Mouse (Mus musculus) testis, adult 2 months (tissue): ENCODE measurements around the gene Mad1l1. TPM values are rescaled to one million over a fixed set of nuclear protein-coding genes. Genes with fewer than 3 reads are reported as not detected.

Source experiments
- H3K27ac ChIP-seq: fragments of 200-500 bp; 2 replicates; pipeline ENCODE4 v1.5.1; 2012; ENCODE audit warnings: low read depth, low read length; ENCODE audit not compliant: control insufficient read depth, insufficient read depth
- H3K27me3 ChIP-seq: fragments of 200-500 bp; 2 replicates; pipeline ENCODE4 v1.6.1; 2012; ENCODE audit warnings: mild to moderate bottlenecking, low read length, moderate library complexity; ENCODE audit not compliant: control insufficient read depth, insufficient read depth
- H3K36me3 ChIP-seq: fragments of 200-500 bp; 2 replicates; pipeline ENCODE4 v1.6.1; 2012; ENCODE audit warnings: mild to moderate bottlenecking, low read length; ENCODE audit not compliant: control insufficient read depth, insufficient read depth
- H3K4me1 ChIP-seq: fragments of 200-500 bp; 2 replicates; pipeline ENCODE4 v1.6.1; 2012; ENCODE audit warnings: low read length; ENCODE audit not compliant: control insufficient read depth, insufficient read depth
- H3K4me3 ChIP-seq: fragments of 200-500 bp; 2 replicates; pipeline ENCODE4 v1.5.1; 2012; ENCODE audit warnings: low read depth, mild to moderate bottlenecking, low read length, moderate library complexity, mixed read lengths; ENCODE audit not compliant: control insufficient read depth
- CTCF ChIP-seq: fragments of 200-500 bp; IDR thresholded peaks from 2 replicates; pipeline ENCODE4 v1.5.1; 2012; ENCODE audit warnings: low read depth, mild to moderate bottlenecking, inconsistent platforms, low read length, moderate library complexity; ENCODE audit not compliant: control insufficient read depth, insufficient read depth, insufficient replicate concordance
- POLR2A ChIP-seq: fragments of 200-500 bp; IDR thresholded peaks from 2 replicates; pipeline ENCODE4 v1.6.1; 2012; ENCODE audit warnings: low read depth, mild to moderate bottlenecking, inconsistent platforms, low read length, moderate library complexity; ENCODE audit not compliant: control insufficient read depth
- polyA plus RNA-seq: library from polyadenylated mRNA; depleted of rRNA; stranded (reverse); fragments of >200 nt; gene quantifications from 2 replicates; pipeline ENCODE4 v1.2.3, GENCODE M21; 2012

The Mad1l1 gene
- polyA plus RNA-seq, 1 experiment = 16.7 TPM

- Histone ChIP-seq H3K36me3 (no peaks in the 10 kb centered on the region; the same call in 1 of the 2 replicates), H3K27me3 (no peaks in the 10 kb centered on the region), H3K4me1 (no peaks in the 10 kb centered on the region), H3K27ac (no peak overlapping the region), H3K4me3 (no peak overlapping the region)
- TF ChIP-seq CTCF = no peak
- TF ChIP-seq POLR2A = no peak
Measured at GRCm38 (mm10) chr5:140267061-140267460, 54.3 kb downstream of the Mad1l1 start.

DNA sequence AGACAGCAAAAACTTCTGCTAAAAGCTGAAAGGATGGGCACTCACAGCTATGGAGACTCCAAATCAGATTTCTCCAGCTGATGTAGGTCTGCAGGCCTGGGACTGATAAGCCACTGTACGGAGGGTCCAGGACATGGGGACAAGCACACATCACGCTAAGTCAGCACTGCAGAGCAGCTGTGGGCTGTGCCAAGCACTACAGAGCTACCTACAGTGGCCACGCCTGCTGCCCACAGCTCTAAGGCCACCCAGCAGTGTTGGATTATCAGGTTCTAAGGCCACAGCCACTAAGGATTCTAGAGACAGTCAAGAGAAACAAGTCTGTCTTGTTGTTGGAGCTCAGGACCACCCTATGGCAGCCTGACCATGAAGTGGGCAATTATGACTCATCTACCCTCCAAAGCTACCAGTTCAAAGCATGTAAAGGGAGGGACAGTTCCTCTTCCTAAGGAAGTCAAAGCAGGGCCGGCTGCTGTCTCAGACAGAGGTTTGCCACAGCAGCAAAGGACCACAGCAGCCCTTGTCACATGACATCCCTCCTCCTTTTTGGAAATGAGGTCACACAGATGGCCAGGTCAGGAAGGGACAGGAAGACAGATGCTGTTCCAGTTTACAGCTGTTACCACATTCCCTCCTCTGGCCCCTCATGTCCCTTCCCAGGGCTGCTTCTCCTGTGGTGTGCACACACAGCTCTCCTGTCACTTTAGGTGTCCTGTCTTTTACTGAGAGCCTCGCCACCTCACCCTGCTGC lies 56.4 kb downstream of the Mad1l1 start:
- no peak for TF ChIP-seq POLR2A
- TF ChIP-seq CTCF = no peak
- H3K27me3 ChIP-seq = no peaks in the 10 kb centered on the region
- no peaks in the 10 kb centered on the region for H3K4me1 ChIP-seq
- H3K27ac ChIP-seq = no peak overlapping the region; the same call in 1 of the 2 replicates
- no peak overlapping the region for H3K4me3 ChIP-seq
- H3K36me3 ChIP-seq = no peaks in the 10 kb centered on the region

DNA sequence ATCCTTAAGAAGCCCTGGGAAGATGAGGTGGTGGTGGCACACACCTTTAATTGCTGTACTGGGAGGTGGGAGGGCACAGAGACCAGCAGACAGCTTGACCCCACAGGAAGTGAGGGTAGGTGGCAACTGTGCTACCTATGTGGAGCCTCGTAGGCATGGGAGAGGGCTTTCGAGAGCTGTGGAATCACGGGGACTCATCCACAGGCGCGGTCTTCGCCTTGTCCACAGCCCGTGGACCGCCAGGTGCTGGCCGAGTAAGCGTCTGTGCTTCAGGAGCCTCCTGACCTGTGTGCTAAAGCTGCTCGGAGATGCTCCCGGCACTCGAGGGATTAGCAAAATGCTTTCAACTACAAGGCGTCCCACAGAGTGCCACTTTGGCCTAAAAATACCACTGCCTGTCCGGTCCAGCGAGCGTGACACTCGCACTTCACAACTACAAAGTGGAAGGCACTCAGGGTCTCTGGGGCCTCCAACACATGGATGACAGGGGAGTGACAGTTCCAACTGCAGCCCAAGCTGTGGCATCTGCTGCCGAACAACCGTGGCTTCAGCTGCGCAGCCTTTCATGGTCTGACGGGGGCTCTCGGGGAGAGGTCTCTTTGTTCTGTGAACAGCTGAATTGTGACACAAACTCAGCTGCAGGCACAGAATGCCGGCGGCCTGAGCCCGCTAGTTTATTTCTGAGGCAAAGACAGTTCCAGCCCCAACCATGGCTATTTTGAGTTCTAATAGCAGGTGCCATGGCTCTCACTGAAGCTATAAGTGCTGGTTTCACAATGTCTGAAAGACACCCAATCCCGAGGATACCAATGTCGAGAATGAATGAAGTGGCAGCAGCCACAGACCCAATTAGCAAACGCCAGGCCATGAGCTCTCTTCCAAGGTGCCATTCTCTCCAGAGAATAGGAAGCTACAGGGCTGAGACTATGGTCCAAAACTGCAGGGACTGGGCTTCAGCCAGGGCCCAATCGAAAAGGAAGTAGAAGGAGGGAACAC lies 57.3 kb downstream of the Mad1l1 start:
- no peak overlapping the region for H3K4me3 ChIP-seq
- no peak for TF ChIP-seq POLR2A
- no peak for TF ChIP-seq CTCF
- H3K27me3 ChIP-seq = no peaks in the 10 kb centered on the region
- no peaks in the 10 kb centered on the region for H3K36me3 ChIP-seq
- H3K27ac ChIP-seq = no peak overlapping the region
- no peaks in the 10 kb centered on the region for H3K4me1 ChIP-seq

GRCm38 (mm10) chr5:140262401-140262800 lies 59.0 kb downstream of the Mad1l1 start:
- TF ChIP-seq POLR2A = no peak
- TF ChIP-seq CTCF = no peak
- H3K36me3 ChIP-seq = no peaks in the 10 kb centered on the region

GRCm38 (mm10) chr5:140261313-140261712 lies 60.0 kb downstream of the Mad1l1 start:
- no peaks in the 10 kb centered on the region for H3K36me3 ChIP-seq
- TF ChIP-seq CTCF (no peak), POLR2A (no peak)
- no peaks in the 10 kb centered on the region for H3K4me1 ChIP-seq
- H3K4me3 ChIP-seq = no peak overlapping the region
- H3K27ac ChIP-seq = no peak overlapping the region
- H3K27me3 ChIP-seq = no peaks in the 10 kb centered on the region

More at GRCm38 (mm10) chr5:140262401-140262800, 59.0 kb downstream of the Mad1l1 start:
- no peaks in the 10 kb centered on the region for H3K27me3 ChIP-seq
- no peak overlapping the region for H3K4me3 ChIP-seq
- H3K4me1 ChIP-seq = no peaks in the 10 kb centered on the region
- no peak overlapping the region for H3K27ac ChIP-seq

- TF ChIP-seq CTCF = no peak
- TF ChIP-seq POLR2A = no peak
- Histone ChIP-seq H3K4me3 (no peak overlapping the region), H3K27ac (no peak overlapping the region), H3K27me3 (no peaks in the 10 kb centered on the region), H3K36me3 (no peaks in the 10 kb centered on the region), H3K4me1 (no peaks in the 10 kb centered on the region)
Measured at GRCm38 (mm10) chr5:140258633-140259032, 62.7 kb downstream of the Mad1l1 start.

- Histone ChIP-seq H3K27me3 (no peaks in the 10 kb centered on the region), H3K4me3 (no peak overlapping the region), H3K36me3 (no peaks in the 10 kb centered on the region), H3K4me1 (no peaks in the 10 kb centered on the region), H3K27ac (no peak overlapping the region)
- no peak for TF ChIP-seq CTCF
- no peak for TF ChIP-seq POLR2A
Measured at GRCm38 (mm10) chr5:140258035-140258434, 63.3 kb downstream of the Mad1l1 start.

GRCm38 (mm10) chr5:140257439-140257838 lies 63.9 kb downstream of the Mad1l1 start:
- H3K4me3 ChIP-seq = no peak overlapping the region
- no peaks in the 10 kb centered on the region for H3K27me3 ChIP-seq
- no peak overlapping the region for H3K27ac ChIP-seq
- no peaks in the 10 kb centered on the region for H3K4me1 ChIP-seq
- no peaks in the 10 kb centered on the region for H3K36me3 ChIP-seq
- no peak for TF ChIP-seq CTCF
- TF ChIP-seq POLR2A = no peak
